In genomic region chr13:13810885-13811284, GRCm38 (mm10) we compare ENCODE assay signal across 27 mouse cellular contexts. TPM values are rescaled to one million over a fixed set of nuclear protein-coding genes. Genes with fewer than 3 reads are reported as not detected.
"Had no signal": no experiment of that assay in that cellular context is flagged by ENCODE, and none has a peak within 500 bp of the region (broad histone marks: within the 10 kb centered on the region; RNA-seq: fewer than 3 reads in every experiment).

No protein-coding gene starts in this region.

- H3K4me1 ChIP-seq: heart, embryonic 10.5 days; heart, embryonic 12.5 days; hindbrain, embryonic 10.5 days; intestine, embryonic 15.5 days; limb, embryonic 15.5 days; liver, embryonic 12.5 days had no signal

- H3K4me3 ChIP-seq: gastrocnemius, adult 2 months; heart, embryonic 10.5 days; heart, embryonic 12.5 days; hindbrain, embryonic 10.5 days; hindbrain, embryonic 12.5 days; intestine, embryonic 15.5 days; layer of hippocampus, adult 2 months; left cerebral cortex, adult 2 months; limb, embryonic 13.5 days; limb, embryonic 15.5 days; liver, embryonic 12.5 days had no signal

- H3K9ac ChIP-seq: heart, embryonic 12.5 days; hindbrain, embryonic 12.5 days; hindbrain, embryonic 14.5 days; intestine, embryonic 15.5 days; limb, embryonic 13.5 days; limb, embryonic 15.5 days; liver, embryonic 12.5 days had no signal

- H3K27me3 ChIP-seq: heart, embryonic 12.5 days; hindbrain, embryonic 12.5 days; intestine, embryonic 15.5 days; limb, embryonic 13.5 days; limb, embryonic 15.5 days; liver, embryonic 12.5 days had no signal

- DNase-seq: gastrocnemius, adult 2 months; gastrocnemius, postnatal 10 days; gastrocnemius, postnatal 25 days; heart, adult 18-20 months; heart, postnatal 10 days; heart, postnatal 4 days; kidney, adult 18-20 months; kidney, adult 8-10 months; kidney, postnatal 10 days; kidney, postnatal 25 days; kidney, postnatal 4 days; left cerebral cortex, postnatal 4 days had no signal

- H3K27ac ChIP-seq: gastrocnemius, adult 2 months; heart, embryonic 10.5 days; hindbrain, embryonic 10.5 days; hindbrain, embryonic 12.5 days; hindbrain, embryonic 14.5 days; intestine, embryonic 15.5 days; layer of hippocampus, adult 2 months; left cerebral cortex, adult 2 months; limb, embryonic 13.5 days; limb, embryonic 15.5 days; liver, embryonic 12.5 days had no signal

- H3K9me3 ChIP-seq: heart, embryonic 10.5 days; heart, embryonic 12.5 days; hindbrain, embryonic 12.5 days; intestine, embryonic 15.5 days; limb, embryonic 15.5 days; liver, embryonic 12.5 days had no signal

- H3K36me3 ChIP-seq: heart, embryonic 10.5 days; heart, embryonic 12.5 days; hindbrain, embryonic 10.5 days; hindbrain, embryonic 12.5 days; intestine, embryonic 15.5 days; limb, embryonic 13.5 days; limb, embryonic 15.5 days; liver, embryonic 12.5 days had no signal

- H3K4me2 ChIP-seq: heart, embryonic 12.5 days; hindbrain, embryonic 12.5 days; hindbrain, embryonic 14.5 days; intestine, embryonic 15.5 days; limb, embryonic 13.5 days; limb, embryonic 15.5 days; liver, embryonic 12.5 days had no signal

- ATAC-seq: hindbrain, embryonic 16.5 days; inflammation-experienced regulatory T-cells, adult 6 months; intestine, embryonic 15.5 days; intestine, postnatal 0 days; liver, embryonic 12.5 days had no signal

RNA-seq across cellular contexts. Expression of gene Gng4, which starts 27.0 kb away (rescaled TPM):
- total RNA-seq: liver, adult 2 months had no signal
- polyA plus RNA-seq: inflammation-experienced regulatory T-cells, adult 6 months; liver, adult 2 months; liver, embryonic 12.5 days had no signal
